Mouse (Mus musculus): ENCODE results near the gene Ttc39a. TPM values are rescaled to one million over a fixed set of nuclear protein-coding genes. Genes with fewer than 3 reads are reported as not detected.

Gene Ttc39a
- polyA plus RNA-seq, 1 experiment from 2014 or later, result 10.8 TPM

- no peaks in the 10 kb centered on the region for H3K9me3 ChIP-seq (replicated peaks; ENCODE audit: control insufficient read depth, low read length)
- H3K9ac ChIP-seq (ENCODE audit: low read depth, low read length), result peak overlapping the region; percentile 98
- peak overlapping the region; percentile 94 for H3K27ac ChIP-seq (ENCODE audit: low read depth, low read length)
- H3K36me3 ChIP-seq (ENCODE audit: control insufficient read depth, insufficient read depth, low read length), result 0 out of 2 replicates have a peak, but pooled peaks cover 4% of the 10 kb centered on the region
- H3K27me3 ChIP-seq (ENCODE audit: control insufficient read depth, insufficient read depth, low read length), result no peaks in the 10 kb centered on the region
- 0% methylated on average over 33 of the region's 39 CpGs for WGBS (ENCODE audit: insufficient replicate concordance)
- peaks cover 5% of the 10 kb centered on the region; the same call in 1 of the 2 replicates for H3K4me1 ChIP-seq (ENCODE audit: control insufficient read depth, insufficient read depth, low read length)
- peak; percentile 99 for ATAC-seq (replicated peaks; ENCODE audit: insufficient number of reproducible peaks, low FRiP score, low TSS enrichment)
- peak overlapping the region; percentile 86 for H3K4me3 ChIP-seq (ENCODE audit: low read depth, low read length)
- peak overlapping the region; percentile 69 for H3K4me2 ChIP-seq
Observed at GRCm38 (mm10) chr4:109476554-109477014, 70.2 kb downstream of the Ttc39a start.

GRCm38 (mm10) chr4:109477454-109477853 is 71.0 kb downstream of the Ttc39a start:
- Histone ChIP-seq H3K4me2 (no peak overlapping the region), H3K4me1 (ENCODE audit: control insufficient read depth, insufficient read depth, low read length) (peaks cover 5% of the 10 kb centered on the region; the same call in 1 of the 2 replicates), H3K36me3 (ENCODE audit: control insufficient read depth, insufficient read depth, low read length) (0 out of 2 replicates have a peak, but pooled peaks cover 3% of the 10 kb centered on the region), H3K27ac (ENCODE audit: low read depth, low read length) (no peak overlapping the region), H3K9me3 (replicated peaks; ENCODE audit: control insufficient read depth, low read length) (no peaks in the 10 kb centered on the region), H3K27me3 (ENCODE audit: control insufficient read depth, insufficient read depth, low read length) (no peaks in the 10 kb centered on the region), H3K9ac (ENCODE audit: low read depth, low read length) (no peak overlapping the region), H3K4me3 (ENCODE audit: low read depth, low read length) (no peak overlapping the region)
- no peak for ATAC-seq (replicated peaks; ENCODE audit: insufficient number of reproducible peaks, low FRiP score, low TSS enrichment)
- 91% methylated on average over 3 of the region's 3 CpGs for WGBS (ENCODE audit: insufficient replicate concordance)

- H3K27me3 ChIP-seq (ENCODE audit: control insufficient read depth, insufficient read depth, low read length), result no peaks in the 10 kb centered on the region; the same call in 1 of the 2 replicates
- H3K9ac ChIP-seq (ENCODE audit: low read depth, low read length), result no peak overlapping the region
- H3K27ac ChIP-seq (ENCODE audit: low read depth, low read length), result no peak overlapping the region
- H3K36me3 ChIP-seq (ENCODE audit: control insufficient read depth, insufficient read depth, low read length), result no peaks in the 10 kb centered on the region
- 75% methylated on average over 2 of the region's 2 CpGs for WGBS (ENCODE audit: insufficient replicate concordance)
- no peaks in the 10 kb centered on the region for H3K4me1 ChIP-seq (ENCODE audit: control insufficient read depth, insufficient read depth, low read length)
- no peaks in the 10 kb centered on the region for H3K9me3 ChIP-seq (replicated peaks; ENCODE audit: control insufficient read depth, low read length)
- no peak for ATAC-seq (replicated peaks; ENCODE audit: insufficient number of reproducible peaks, low FRiP score, low TSS enrichment)
- no peak overlapping the region for H3K4me3 ChIP-seq (ENCODE audit: low read depth, low read length)
- H3K4me2 ChIP-seq, result no peak overlapping the region
Observed at GRCm38 (mm10) chr4:109481424-109481823, 75.0 kb downstream of the Ttc39a start.

- ATAC-seq (replicated peaks; ENCODE audit: insufficient number of reproducible peaks, low FRiP score, low TSS enrichment), result no peak
- no peak overlapping the region for H3K4me2 ChIP-seq
- H3K9ac ChIP-seq (ENCODE audit: low read depth, low read length), result no peak overlapping the region
- no peaks in the 10 kb centered on the region for H3K36me3 ChIP-seq (ENCODE audit: control insufficient read depth, insufficient read depth, low read length)
- H3K27me3 ChIP-seq (ENCODE audit: control insufficient read depth, insufficient read depth, low read length), result no peaks in the 10 kb centered on the region; the same call in 1 of the 2 replicates
- no peak overlapping the region for H3K4me3 ChIP-seq (ENCODE audit: low read depth, low read length)
- H3K27ac ChIP-seq (ENCODE audit: low read depth, low read length), result no peak overlapping the region
- H3K9me3 ChIP-seq (replicated peaks; ENCODE audit: control insufficient read depth, low read length), result no peaks in the 10 kb centered on the region
- no peaks in the 10 kb centered on the region for H3K4me1 ChIP-seq (ENCODE audit: control insufficient read depth, insufficient read depth, low read length)
- 84% methylated on average over 1 of the region's 1 CpGs for WGBS (ENCODE audit: insufficient replicate concordance)
Observed at GRCm38 (mm10) chr4:109482701-109483100, 76.3 kb downstream of the Ttc39a start.

GRCm38 (mm10) chr4:109484621-109485020 is 78.2 kb downstream of the Ttc39a start, which contains the start of gene Rnf11:
Gene Rnf11 (minus strand): TSS chr4:109484728.
- Histone ChIP-seq H3K4me1 (ENCODE audit: control insufficient read depth, insufficient read depth, low read length) (no peaks in the 10 kb centered on the region), H3K27ac (ENCODE audit: low read depth, low read length) (no peak within 1 kb of the TSS), H3K4me3 (ENCODE audit: low read depth, low read length) (no peak within 1 kb of the TSS), H3K9ac (ENCODE audit: low read depth, low read length) (no peak within 1 kb of the TSS), H3K36me3 (ENCODE audit: control insufficient read depth, insufficient read depth, low read length) (no peaks in the 10 kb centered on the region), H3K27me3 (ENCODE audit: control insufficient read depth, insufficient read depth, low read length) (no peaks in the 10 kb centered on the region; the same call in 1 of the 2 replicates), H3K4me2 (no peak within 1 kb of the TSS), H3K9me3 (replicated peaks; ENCODE audit: control insufficient read depth, low read length) (no peaks in the 10 kb centered on the region)
- no peak for ATAC-seq (replicated peaks; ENCODE audit: insufficient number of reproducible peaks, low FRiP score, low TSS enrichment)
- WGBS (ENCODE audit: insufficient replicate concordance), result 69% methylated on average over 3 of the region's 3 CpGs

- Histone ChIP-seq H3K36me3 (ENCODE audit: control insufficient read depth, insufficient read depth, low read length) (no peaks in the 10 kb centered on the region), H3K27me3 (ENCODE audit: control insufficient read depth, insufficient read depth, low read length) (no peaks in the 10 kb centered on the region; the same call in 1 of the 2 replicates), H3K9ac (ENCODE audit: low read depth, low read length) (no peak overlapping the region), H3K9me3 (replicated peaks; ENCODE audit: control insufficient read depth, low read length) (no peaks in the 10 kb centered on the region), H3K4me1 (ENCODE audit: control insufficient read depth, insufficient read depth, low read length) (no peaks in the 10 kb centered on the region), H3K27ac (ENCODE audit: low read depth, low read length) (no peak overlapping the region), H3K4me2 (no peak overlapping the region), H3K4me3 (ENCODE audit: low read depth, low read length) (no peak overlapping the region)
- WGBS (ENCODE audit: insufficient replicate concordance), result 44% methylated on average over 1 of the region's 1 CpGs
- no peak for ATAC-seq (replicated peaks; ENCODE audit: insufficient number of reproducible peaks, low FRiP score, low TSS enrichment)
Observed at GRCm38 (mm10) chr4:109488812-109489211, 82.4 kb downstream of the Ttc39a start.

GRCm38 (mm10) chr4:109493581-109493980 is 87.2 kb downstream of the Ttc39a start:
- H3K4me1 ChIP-seq (ENCODE audit: control insufficient read depth, insufficient read depth, low read length), result no peaks in the 10 kb centered on the region
- no peaks in the 10 kb centered on the region for H3K36me3 ChIP-seq (ENCODE audit: control insufficient read depth, insufficient read depth, low read length)
- H3K4me3 ChIP-seq (ENCODE audit: low read depth, low read length), result no peak overlapping the region
- H3K4me2 ChIP-seq, result no peak overlapping the region
- no peak overlapping the region for H3K27ac ChIP-seq (ENCODE audit: low read depth, low read length)
- H3K27me3 ChIP-seq (ENCODE audit: control insufficient read depth, insufficient read depth, low read length), result no peaks in the 10 kb centered on the region
- no peak overlapping the region for H3K9ac ChIP-seq (ENCODE audit: low read depth, low read length)
- ATAC-seq (replicated peaks; ENCODE audit: insufficient number of reproducible peaks, low FRiP score, low TSS enrichment), result no peak
- no peaks in the 10 kb centered on the region for H3K9me3 ChIP-seq (replicated peaks; ENCODE audit: control insufficient read depth, low read length)

Other genes with a start within 250 kb of the Ttc39a start
- gene Osbpl9, start 204.4 kb upstream of the Ttc39a start, polyA plus RNA-seq (2014; fragmentation: Nextera tagmentation; extraction: Ambion mirVana), result 46.2 and 56.0 TPM in 2 replicates
- 0.23 and 0.34 TPM in 2 replicates for gene Calr4, start 172.1 kb upstream of the Ttc39a start, polyA plus RNA-seq (2014; fragmentation: Nextera tagmentation; extraction: Ambion mirVana)
- gene Eps15, start 126.4 kb upstream of the Ttc39a start, polyA plus RNA-seq (2014; fragmentation: Nextera tagmentation; extraction: Ambion mirVana), result 38.5 and 45.6 TPM in 2 replicates
- 47.1 and 47.8 TPM in 2 replicates for gene Rnf11, start 78.1 kb downstream of the Ttc39a start, polyA plus RNA-seq (2014; fragmentation: Nextera tagmentation; extraction: Ambion mirVana)
- not detected in 2 replicates for gene 4930522H14Rik, start 124.7 kb downstream of the Ttc39a start, polyA plus RNA-seq (2014; fragmentation: Nextera tagmentation; extraction: Ambion mirVana)